Mouse (Mus musculus): Measurements from ENCODE around the gene Plekha4. TPM values are rescaled to one million over a fixed set of nuclear protein-coding genes. Genes with fewer than 3 reads are reported as not detected.

Plekha4 gene
- 0.43 TPM for polyA plus RNA-seq (2014; fragmentation: Illumina TruSeq; extraction: RNeasy Lipid Tissue Mini Kit (QIAGEN cat#74804))

DNA sequence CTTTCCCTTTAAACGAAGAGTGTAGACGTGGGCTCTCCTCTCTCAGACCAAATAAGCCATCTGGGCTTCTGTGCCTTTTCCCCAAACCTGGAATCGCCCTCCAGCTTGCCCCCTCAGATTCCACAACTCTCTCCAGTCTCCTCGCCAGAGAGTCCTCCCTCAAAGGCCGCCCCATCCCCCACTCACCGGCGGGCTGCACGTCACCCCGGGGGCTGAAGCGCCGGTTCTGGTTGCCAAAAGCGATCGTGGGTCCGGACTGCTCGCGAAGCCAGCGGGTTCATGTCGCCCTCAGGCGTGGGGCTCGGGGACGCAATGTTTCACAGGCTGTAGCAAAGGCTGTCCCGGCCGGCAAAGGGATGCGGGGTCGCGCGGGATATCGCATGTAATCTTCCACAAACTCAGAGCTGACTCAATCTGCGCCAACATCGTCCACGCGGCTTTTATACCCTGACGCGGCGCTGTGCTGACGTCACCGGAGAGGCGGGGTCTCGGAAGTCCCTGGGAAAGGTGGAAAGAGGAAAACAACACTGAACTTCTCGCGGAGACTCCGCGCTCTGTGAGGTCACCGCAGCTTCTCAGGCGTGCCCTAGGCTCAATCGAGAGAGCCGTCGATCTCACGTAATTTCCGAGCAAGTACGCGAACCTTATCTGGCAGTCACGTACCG lies at the start of gene Plekha4, which contains the start of gene Ppp1r15a:
Gene Plekha4 (plus strand): TSS at position 522 of the 665 bp plus-strand sequence.
Gene Ppp1r15a (minus strand): TSS at position 460 of the 665 bp plus-strand sequence.

DNA sequence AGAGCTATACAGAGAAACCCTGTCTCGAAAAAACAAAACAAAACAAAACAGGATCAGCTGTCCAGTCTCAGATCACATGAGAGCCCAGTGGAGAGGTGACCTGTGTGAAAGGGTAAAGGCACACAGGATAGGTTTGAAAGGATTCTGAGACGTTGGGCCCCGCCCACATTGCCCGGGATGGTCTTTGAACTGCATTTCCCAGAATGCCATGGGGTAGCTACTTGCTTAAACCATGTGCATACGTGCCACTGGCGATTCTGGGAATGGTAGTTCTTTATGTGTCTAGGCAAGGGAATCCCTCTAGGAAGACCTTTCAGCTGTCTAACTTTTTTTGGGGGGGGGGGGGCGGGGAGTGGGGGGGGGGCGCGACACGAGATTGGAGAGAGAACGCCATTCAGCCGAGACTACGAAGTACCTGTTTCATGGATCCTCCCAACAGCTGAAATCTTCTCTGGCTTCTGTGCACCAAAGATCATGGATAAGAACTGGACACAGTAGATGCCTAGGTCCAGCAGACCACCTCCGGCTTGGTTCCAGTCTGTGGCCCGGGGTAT lies 44.7 kb upstream of the Plekha4 start, which contains the start of gene Tulp2:
Gene Tulp2 (plus strand): TSS at position 504 of the 554 bp plus-strand sequence.

DNA sequence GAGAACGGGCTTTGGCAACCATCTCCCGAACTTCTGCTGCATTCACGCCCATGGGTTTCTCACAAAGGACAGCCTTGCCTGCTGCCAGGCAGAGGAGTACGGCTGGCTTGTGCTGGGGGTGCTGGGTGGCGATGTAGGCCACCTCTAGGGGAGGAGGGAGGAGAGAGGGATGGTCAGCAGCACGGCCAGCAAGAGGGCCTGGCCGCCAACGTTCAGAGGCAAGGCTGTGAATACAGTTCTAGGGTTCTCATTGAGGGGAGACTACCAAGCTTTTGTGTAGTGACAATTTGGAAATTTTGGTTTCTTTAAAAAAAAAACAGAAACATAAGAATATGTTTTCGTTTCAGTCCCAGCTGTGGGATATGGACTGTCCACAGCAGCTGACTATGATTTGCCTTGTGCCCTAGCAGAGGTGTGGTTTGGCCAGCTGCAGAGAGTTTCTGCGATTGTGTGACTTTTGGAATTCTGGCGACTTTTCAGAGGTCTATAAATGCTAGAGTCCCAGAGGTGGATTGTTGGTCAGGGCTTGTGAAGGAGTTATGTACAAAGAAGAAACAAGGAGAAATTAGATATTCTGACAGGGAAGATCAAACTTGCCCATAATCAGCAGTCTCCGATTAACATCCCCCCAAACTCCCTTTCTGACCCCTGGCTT lies 39.2 kb upstream of the Plekha4 start, which contains the start of gene Gm45808:
Gene Gm45808 (minus strand): TSS at position 51 of the 655 bp plus-strand sequence.

DNA sequence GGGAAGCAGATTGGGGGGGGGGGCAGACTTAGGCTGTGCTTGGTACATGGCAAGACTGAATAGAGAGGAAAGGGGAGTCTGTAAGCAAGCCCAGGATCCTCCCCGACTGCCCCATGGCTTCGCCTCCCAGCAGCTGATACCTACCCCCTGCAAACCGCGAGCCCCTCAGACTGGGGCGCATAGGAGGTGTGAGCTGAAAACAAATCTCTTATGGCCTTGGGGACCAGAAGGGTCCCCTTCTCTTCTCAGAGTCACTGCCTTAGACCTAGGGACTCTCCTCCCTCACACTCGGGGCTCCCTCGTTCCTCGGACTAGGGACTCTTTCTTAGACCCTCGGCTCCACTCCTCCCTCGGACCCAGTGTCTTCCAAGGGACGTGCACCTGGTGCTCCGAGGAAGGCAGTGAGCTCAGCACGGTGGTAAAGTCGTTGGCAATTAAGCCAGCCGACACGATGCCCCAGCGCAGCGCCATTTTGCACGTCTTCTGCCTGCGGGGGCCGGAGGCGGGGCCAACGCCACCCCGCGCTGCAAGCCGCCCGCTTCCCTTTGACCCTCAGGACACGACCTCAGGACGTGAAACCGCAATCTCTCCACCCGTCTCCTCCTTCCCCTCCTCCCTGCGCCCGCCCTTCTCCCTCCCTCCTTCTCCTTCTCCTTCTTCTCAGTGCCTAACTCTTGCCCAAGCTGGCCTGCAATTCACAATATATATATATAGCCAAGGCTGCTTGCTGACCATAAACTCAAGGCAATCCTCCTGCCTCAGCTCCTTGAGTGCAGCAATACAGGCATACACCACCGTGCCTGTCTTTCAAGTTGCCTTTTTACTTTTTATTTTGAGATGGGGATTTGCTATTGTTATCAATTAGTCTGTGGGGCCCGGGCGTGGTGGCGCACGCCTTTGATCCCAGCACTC lies 37.6 kb upstream of the Plekha4 start, which contains the start of gene Dhdh:
Gene Dhdh (minus strand): TSS at position 513 of the 912 bp plus-strand sequence.

DNA sequence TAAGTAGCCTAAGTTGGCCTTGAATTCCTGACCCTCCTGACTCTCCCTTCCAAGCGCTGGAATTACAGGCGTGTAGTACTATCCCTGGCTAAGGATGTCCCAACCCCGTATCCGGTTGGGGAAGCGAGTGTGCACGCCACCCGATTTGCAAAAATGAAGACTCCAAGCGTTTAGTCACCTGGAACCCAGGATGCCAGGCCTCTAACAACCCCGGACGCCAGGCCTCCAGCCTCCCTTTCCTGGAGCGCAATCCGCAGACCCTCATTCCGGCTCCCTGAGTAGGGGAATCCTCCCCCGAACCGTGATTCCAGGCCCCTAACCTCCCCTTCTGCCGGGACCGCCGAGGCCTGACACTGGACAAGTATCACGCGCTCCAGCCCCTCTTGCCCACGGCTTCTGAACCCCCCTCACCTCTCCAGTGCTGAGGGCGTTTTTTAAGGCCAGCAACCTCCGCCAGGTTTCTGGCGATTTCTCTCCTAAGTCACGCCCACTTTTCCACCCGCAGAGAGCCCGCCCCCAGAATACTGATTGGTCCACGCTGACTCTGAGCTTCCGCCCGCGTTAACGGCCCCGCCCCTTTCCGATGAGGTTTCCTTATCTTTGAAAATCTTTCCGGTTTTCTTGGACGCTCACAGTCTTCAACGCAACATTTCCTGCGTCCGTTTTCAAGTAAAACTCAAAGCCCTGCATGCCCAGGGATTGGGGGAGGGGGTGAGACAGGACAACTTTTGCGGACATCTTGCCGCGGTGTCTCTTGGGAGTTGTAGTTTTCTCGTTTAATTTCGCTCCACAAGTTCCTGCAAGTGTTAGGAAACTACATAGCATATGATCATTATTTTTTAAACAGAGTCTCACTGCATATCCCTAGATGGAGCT lies 16.0 kb upstream of the Plekha4 start, which contains the start of gene Nucb1:
Gene Nucb1 (minus strand): TSS at position 495 of the 876 bp plus-strand sequence.

DNA sequence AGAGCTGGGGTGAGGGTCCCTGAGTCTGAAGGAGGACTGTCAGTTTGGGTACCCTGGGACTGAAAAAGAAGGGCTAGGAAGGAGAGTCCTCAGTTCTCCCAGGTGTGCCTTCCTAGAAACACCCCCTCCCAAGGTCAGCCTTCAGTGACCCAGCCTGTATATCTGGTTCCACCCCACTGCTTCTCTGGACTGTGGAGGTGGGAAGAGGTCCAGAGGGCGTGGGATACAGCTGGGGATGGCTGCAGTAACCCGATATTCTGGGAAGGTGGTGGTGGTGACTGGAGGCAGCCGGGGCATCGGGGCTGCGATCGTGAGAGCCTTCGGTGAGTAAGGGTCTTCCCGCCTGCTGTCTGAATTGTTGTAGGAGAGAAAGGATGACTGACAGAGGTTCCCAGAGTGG lies 28.6 kb downstream of the Plekha4 start, which contains the start of gene Hsd17b14:
Gene Hsd17b14 (plus strand): TSS at position 150 of the 400 bp plus-strand sequence.

GRCm38 (mm10) chr7:45570103-45570741 lies 44.1 kb downstream of the Plekha4 start, which contains the start of gene Bcat2:
Bcat2 (plus strand) TSS chr7:45570153.

Other genes with a start within 250 kb of the Plekha4 start
- not detected for gene Slc6a21, start 248.8 kb upstream of the Plekha4 start, polyA plus RNA-seq (2014; fragmentation: Illumina TruSeq; extraction: RNeasy Lipid Tissue Mini Kit (QIAGEN cat#74804))
- 0.46 TPM for gene Trpm4, start 192.6 kb upstream of the Plekha4 start, polyA plus RNA-seq (2014; fragmentation: Illumina TruSeq; extraction: RNeasy Lipid Tissue Mini Kit (QIAGEN cat#74804))
- gene Hrc, start 191.0 kb upstream of the Plekha4 start, polyA plus RNA-seq (2014; fragmentation: Illumina TruSeq; extraction: RNeasy Lipid Tissue Mini Kit (QIAGEN cat#74804)) = 0.31 TPM
- gene Ppfia3, start 159.3 kb upstream of the Plekha4 start, polyA plus RNA-seq (2014; fragmentation: Illumina TruSeq; extraction: RNeasy Lipid Tissue Mini Kit (QIAGEN cat#74804)) = not detected
- gene Lin7b, start 155.7 kb upstream of the Plekha4 start, polyA plus RNA-seq (2014; fragmentation: Illumina TruSeq; extraction: RNeasy Lipid Tissue Mini Kit (QIAGEN cat#74804)) = not detected
- 78.5 TPM for gene Snrnp70, start 130.6 kb upstream of the Plekha4 start, polyA plus RNA-seq (2014; fragmentation: Illumina TruSeq; extraction: RNeasy Lipid Tissue Mini Kit (QIAGEN cat#74804))
- not detected for gene Kcna7, start 120.7 kb upstream of the Plekha4 start, polyA plus RNA-seq (2014; fragmentation: Illumina TruSeq; extraction: RNeasy Lipid Tissue Mini Kit (QIAGEN cat#74804))
- 2.6 TPM for gene Ntf5, start 112.6 kb upstream of the Plekha4 start, polyA plus RNA-seq (2014; fragmentation: Illumina TruSeq; extraction: RNeasy Lipid Tissue Mini Kit (QIAGEN cat#74804))
- gene Lhb, start 105.5 kb upstream of the Plekha4 start, polyA plus RNA-seq (2014; fragmentation: Illumina TruSeq; extraction: RNeasy Lipid Tissue Mini Kit (QIAGEN cat#74804)) = not detected
- gene Gys1, start 91.5 kb upstream of the Plekha4 start, polyA plus RNA-seq (2014; fragmentation: Illumina TruSeq; extraction: RNeasy Lipid Tissue Mini Kit (QIAGEN cat#74804)) = 4.5 TPM
- gene Ruvbl2, start 88.2 kb upstream of the Plekha4 start, polyA plus RNA-seq (2014; fragmentation: Illumina TruSeq; extraction: RNeasy Lipid Tissue Mini Kit (QIAGEN cat#74804)) = 2.1 TPM
- gene Ftl1, start 66.4 kb upstream of the Plekha4 start, polyA plus RNA-seq (2014; fragmentation: Illumina TruSeq; extraction: RNeasy Lipid Tissue Mini Kit (QIAGEN cat#74804)) = 0.88 TPM
- gene Bax, start 59.4 kb upstream of the Plekha4 start, polyA plus RNA-seq (2014; fragmentation: Illumina TruSeq; extraction: RNeasy Lipid Tissue Mini Kit (QIAGEN cat#74804)) = 1.9 TPM
- 2.3 TPM for gene Tulp2, start 44.5 kb upstream of the Plekha4 start, polyA plus RNA-seq (2014; fragmentation: Illumina TruSeq; extraction: RNeasy Lipid Tissue Mini Kit (QIAGEN cat#74804))
- gene Gm45808, start 39.5 kb upstream of the Plekha4 start, polyA plus RNA-seq (2014; fragmentation: Illumina TruSeq; extraction: RNeasy Lipid Tissue Mini Kit (QIAGEN cat#74804)) = not detected
- gene Dhdh, start 37.5 kb upstream of the Plekha4 start, polyA plus RNA-seq (2014; fragmentation: Illumina TruSeq; extraction: RNeasy Lipid Tissue Mini Kit (QIAGEN cat#74804)) = 28.5 TPM
- gene Nucb1, start 15.9 kb upstream of the Plekha4 start, polyA plus RNA-seq (2014; fragmentation: Illumina TruSeq; extraction: RNeasy Lipid Tissue Mini Kit (QIAGEN cat#74804)) = 55.5 TPM
- gene Ppp1r15a, start 62 bp upstream of the Plekha4 start, polyA plus RNA-seq (2014; fragmentation: Illumina TruSeq; extraction: RNeasy Lipid Tissue Mini Kit (QIAGEN cat#74804)) = 2.3 TPM
- gene Hsd17b14, start 28.6 kb downstream of the Plekha4 start, polyA plus RNA-seq (2014; fragmentation: Illumina TruSeq; extraction: RNeasy Lipid Tissue Mini Kit (QIAGEN cat#74804)) = not detected
- 2.1 TPM for gene Bcat2, start 43.8 kb downstream of the Plekha4 start, polyA plus RNA-seq (2014; fragmentation: Illumina TruSeq; extraction: RNeasy Lipid Tissue Mini Kit (QIAGEN cat#74804))
- gene Fgf21, start 89.2 kb downstream of the Plekha4 start, polyA plus RNA-seq (2014; fragmentation: Illumina TruSeq; extraction: RNeasy Lipid Tissue Mini Kit (QIAGEN cat#74804)) = not detected
- not detected for gene Fut1, start 91.0 kb downstream of the Plekha4 start, polyA plus RNA-seq (2014; fragmentation: Illumina TruSeq; extraction: RNeasy Lipid Tissue Mini Kit (QIAGEN cat#74804))
- not detected for gene Izumo1, start 95.5 kb downstream of the Plekha4 start, polyA plus RNA-seq (2014; fragmentation: Illumina TruSeq; extraction: RNeasy Lipid Tissue Mini Kit (QIAGEN cat#74804))
- gene Rasip1, start 101.2 kb downstream of the Plekha4 start, polyA plus RNA-seq (2014; fragmentation: Illumina TruSeq; extraction: RNeasy Lipid Tissue Mini Kit (QIAGEN cat#74804)) = not detected
- 0.51 TPM for gene Mamstr, start 113.6 kb downstream of the Plekha4 start, polyA plus RNA-seq (2014; fragmentation: Illumina TruSeq; extraction: RNeasy Lipid Tissue Mini Kit (QIAGEN cat#74804))
- gene Fut2, start 140.1 kb downstream of the Plekha4 start, polyA plus RNA-seq (2014; fragmentation: Illumina TruSeq; extraction: RNeasy Lipid Tissue Mini Kit (QIAGEN cat#74804)) = 0.94 TPM
- gene Ntn5, start 157.7 kb downstream of the Plekha4 start, polyA plus RNA-seq (2014; fragmentation: Illumina TruSeq; extraction: RNeasy Lipid Tissue Mini Kit (QIAGEN cat#74804)) = not detected
- gene Sec1, start 168.1 kb downstream of the Plekha4 start, polyA plus RNA-seq (2014; fragmentation: Illumina TruSeq; extraction: RNeasy Lipid Tissue Mini Kit (QIAGEN cat#74804)) = not detected
- gene Car11, start 173.5 kb downstream of the Plekha4 start, polyA plus RNA-seq (2014; fragmentation: Illumina TruSeq; extraction: RNeasy Lipid Tissue Mini Kit (QIAGEN cat#74804)) = not detected
- gene Dbp, start 178.8 kb downstream of the Plekha4 start, polyA plus RNA-seq (2014; fragmentation: Illumina TruSeq; extraction: RNeasy Lipid Tissue Mini Kit (QIAGEN cat#74804)) = 10.6 TPM
- 1.6 TPM for gene Rpl18, start 189.1 kb downstream of the Plekha4 start, polyA plus RNA-seq (2014; fragmentation: Illumina TruSeq; extraction: RNeasy Lipid Tissue Mini Kit (QIAGEN cat#74804))
- gene Sphk2, start 191.7 kb downstream of the Plekha4 start, polyA plus RNA-seq (2014; fragmentation: Illumina TruSeq; extraction: RNeasy Lipid Tissue Mini Kit (QIAGEN cat#74804)) = 0.40 TPM
- gene Fam83e, start 194.9 kb downstream of the Plekha4 start, polyA plus RNA-seq (2014; fragmentation: Illumina TruSeq; extraction: RNeasy Lipid Tissue Mini Kit (QIAGEN cat#74804)) = not detected
- not detected for gene Spaca4, start 199.5 kb downstream of the Plekha4 start, polyA plus RNA-seq (2014; fragmentation: Illumina TruSeq; extraction: RNeasy Lipid Tissue Mini Kit (QIAGEN cat#74804))

All from ovary, adult 10 weeks (tissue).